Mouse (Mus musculus): ENCODE data around the gene Thrsp. TPM values are rescaled to one million over a fixed set of nuclear protein-coding genes. Genes with fewer than 3 reads are reported as not detected.

The Thrsp gene
- polyA plus RNA-seq, 1 experiment = 93.2 TPM

- H3K4me1 ChIP-seq (ENCODE audit: control insufficient read depth, insufficient read depth, low read length) = no peaks in the 10 kb centered on the region
- WGBS = 71% methylated on average over 1 of the region's 1 CpGs
- H3K4me3 ChIP-seq (replicated peaks; ENCODE audit: insufficient read depth, low read depth, low read length) = no peak overlapping the region
- no peak for DNase-seq
- H3K27ac ChIP-seq (ENCODE audit: insufficient read depth, low read length) = no peak overlapping the region
- H3K27me3 ChIP-seq (ENCODE audit: control insufficient read depth, insufficient read depth, low read length) = no peaks in the 10 kb centered on the region
- TF ChIP-seq CTCF (IDR thresholded peaks at IDR 0.05; ENCODE audit: borderline replicate concordance, insufficient read depth, low read depth, low read length) (no peak), POLR2A (IDR thresholded peaks at IDR 0.05; ENCODE audit: borderline replicate concordance, insufficient read depth, low read length) (no peak)
Observed at GRCm38 (mm10) chr7:97365887-97366286, 51.6 kb downstream of the Thrsp start.

Other genes with a start within 250 kb of the Thrsp start
- 19.1 and 21.7 TPM in 2 replicates for gene Usp35, start 85.7 kb downstream of the Thrsp start, polyA plus RNA-seq (2012; rRNA removed)
- 18.4 and 18.9 TPM in 2 replicates for gene Kctd21, start 85.4 kb downstream of the Thrsp start, polyA plus RNA-seq (2012; rRNA removed)
- 10.1 and 11.1 TPM in 2 replicates for gene Alg8, start 46.1 kb downstream of the Thrsp start, polyA plus RNA-seq (2012; rRNA removed)
- 376 and 378 TPM in 2 replicates for gene Ndufc2, start 17.7 kb downstream of the Thrsp start, polyA plus RNA-seq (2012; rRNA removed)
- gene Kctd14, start 33.6 kb upstream of the Thrsp start, polyA plus RNA-seq (2012; rRNA removed) = 1.6 and 2.2 TPM in 2 replicates
- gene Ints4, start 63.2 kb upstream of the Thrsp start, polyA plus RNA-seq (2012; rRNA removed) = 67.0 and 72.2 TPM in 2 replicates
- 71.4 and 78.9 TPM in 2 replicates for gene Aamdc, start 161.8 kb upstream of the Thrsp start, polyA plus RNA-seq (2012; rRNA removed)
- 14.7 and 15.2 TPM in 2 replicates for gene Rsf1, start 162.2 kb upstream of the Thrsp start, polyA plus RNA-seq (2012; rRNA removed)